Mouse (Mus musculus): ENCODE data around the gene Wfikkn2. TPM values are rescaled to one million over a fixed set of nuclear protein-coding genes. Genes with fewer than 3 reads are reported as not detected.

The Wfikkn2 gene
- total and polyA plus RNA-seq, 3 experiments, result 0.52 to 1.3 (median 0.55) TPM

GRCm38 (mm10) chr11:94221257-94221656 lies 24.5 kb downstream of the Wfikkn2 start:
- no peak for DNase-seq

DNA sequence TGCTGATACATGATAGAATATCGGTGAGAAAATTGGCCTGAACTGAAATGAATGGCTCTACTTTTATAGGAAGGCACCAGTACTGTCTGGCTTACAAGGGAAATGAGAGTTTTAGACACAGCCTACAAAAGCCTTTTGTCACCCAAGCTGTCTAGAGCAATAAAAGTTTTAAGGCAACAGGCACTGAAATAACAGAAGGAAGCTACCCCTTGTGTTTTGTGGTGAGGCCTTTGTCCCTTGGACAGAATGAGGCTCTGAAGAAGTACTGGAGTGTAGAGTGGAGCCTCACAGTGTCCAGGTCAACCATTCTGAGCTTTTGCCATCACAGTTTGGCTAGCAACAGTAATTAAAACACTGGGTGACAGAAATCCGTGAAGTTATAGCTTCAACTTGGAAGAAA lies 29.6 kb downstream of the Wfikkn2 start:
- no peak for DNase-seq

DNA sequence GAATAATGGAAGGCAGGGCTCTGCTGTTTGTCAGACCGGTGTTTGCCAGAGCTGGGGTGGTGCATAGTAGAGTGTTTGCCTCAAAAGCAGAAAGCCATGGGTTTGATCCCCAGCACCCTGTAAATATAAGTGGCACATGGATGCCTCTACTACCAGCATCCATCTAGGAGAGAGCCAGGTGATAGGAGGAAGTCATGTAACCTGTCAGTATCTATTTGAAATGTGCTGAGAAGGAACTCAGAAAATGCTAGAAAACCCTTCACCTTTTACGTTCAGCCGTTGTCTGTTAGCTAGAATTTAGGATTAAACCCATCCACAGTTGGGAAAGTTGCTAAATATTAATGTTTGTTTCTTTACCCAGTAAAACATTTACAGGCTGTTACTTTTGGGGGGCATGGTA lies 30.2 kb downstream of the Wfikkn2 start:
- no peak for DNase-seq

DNA sequence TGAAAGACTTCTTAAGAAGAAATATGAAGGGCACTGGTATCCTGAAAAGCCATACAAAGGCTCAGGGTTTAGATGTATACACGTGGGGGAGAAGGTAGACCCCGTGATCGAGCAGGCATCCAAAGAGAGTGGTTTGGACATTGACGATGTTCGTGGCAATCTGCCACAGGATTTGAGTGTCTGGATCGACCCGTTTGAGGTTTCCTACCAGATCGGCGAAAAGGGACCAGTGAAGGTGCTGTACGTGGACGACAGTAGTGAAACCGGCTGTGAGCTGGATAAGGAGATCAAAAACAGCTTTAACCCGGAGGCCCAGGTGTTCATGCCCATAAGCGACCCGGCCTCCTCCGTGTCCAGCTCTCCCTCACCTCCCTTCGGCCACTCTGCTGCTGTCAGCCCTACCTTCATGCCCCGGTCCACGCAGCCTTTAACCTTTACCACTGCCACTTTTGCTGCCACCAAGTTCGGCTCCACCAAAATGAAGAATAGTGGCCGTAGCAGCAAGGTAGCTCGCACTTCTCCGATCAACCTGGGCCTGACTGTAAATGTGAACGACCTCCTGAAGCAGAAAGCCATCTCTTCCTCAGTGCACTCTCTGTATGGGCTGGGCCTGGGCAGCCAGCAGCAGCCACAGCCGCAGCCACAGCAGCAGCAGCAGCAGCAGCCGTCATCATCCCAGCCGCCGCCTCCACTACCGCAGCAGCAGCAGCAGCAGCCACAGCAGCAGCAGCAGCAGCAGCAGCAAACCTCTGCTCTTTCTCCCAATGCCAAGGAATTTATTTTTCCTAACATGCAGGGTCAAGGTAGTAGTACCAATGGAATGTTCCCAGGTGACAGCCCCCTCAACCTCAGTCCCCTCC lies 31.8 kb downstream of the Wfikkn2 start:
- peak; percentile 67 for DNase-seq

GRCm38 (mm10) chr11:94212997-94213396 lies 32.8 kb downstream of the Wfikkn2 start:
- no peak for DNase-seq

GRCm38 (mm10) chr11:94212489-94212836 lies 33.3 kb downstream of the Wfikkn2 start:
- peak; percentile 73 for DNase-seq

DNA sequence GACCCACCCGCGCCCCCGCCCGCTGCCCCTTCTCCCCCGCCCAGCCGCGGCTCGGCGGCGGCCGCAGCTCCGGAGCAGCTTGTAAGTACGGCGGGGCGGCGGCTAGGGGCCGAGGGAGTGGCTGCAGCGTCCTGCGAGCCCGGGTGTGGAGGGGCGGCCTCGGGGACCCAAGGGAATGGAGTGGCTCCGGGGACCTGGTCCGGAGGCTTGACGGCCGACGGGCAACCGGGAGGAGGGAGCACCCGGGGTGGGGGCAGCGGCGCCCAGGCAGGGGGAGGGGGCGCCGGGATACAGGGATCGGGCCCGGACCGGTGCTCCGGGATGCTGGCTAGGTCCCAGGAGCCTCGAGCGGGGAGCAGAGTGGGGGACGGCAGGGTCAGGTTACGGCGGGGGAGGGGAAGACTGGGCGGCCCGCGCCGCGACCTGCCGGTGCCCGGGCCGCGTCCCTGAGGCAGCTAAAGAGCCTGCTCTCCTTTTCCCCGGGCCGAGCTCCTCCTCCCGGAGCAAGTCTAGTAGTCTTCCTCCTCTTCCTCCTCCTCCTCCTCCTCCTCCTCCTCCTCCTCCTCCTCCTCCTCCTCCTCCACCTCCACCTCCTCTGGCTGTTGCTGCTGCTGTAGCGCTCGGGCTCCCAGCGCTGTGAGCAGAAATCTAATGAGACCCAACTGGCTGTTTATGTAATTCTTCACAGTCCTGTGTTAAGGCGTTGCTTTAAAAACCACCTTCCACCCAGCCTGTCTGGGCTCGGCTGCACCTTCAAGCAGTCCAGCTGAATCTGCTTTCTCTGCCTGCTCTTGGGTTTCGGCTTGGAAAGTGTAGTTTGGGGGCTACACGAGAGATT lies 33.9 kb downstream of the Wfikkn2 start:
- peak; percentile 88 for DNase-seq

DNA sequence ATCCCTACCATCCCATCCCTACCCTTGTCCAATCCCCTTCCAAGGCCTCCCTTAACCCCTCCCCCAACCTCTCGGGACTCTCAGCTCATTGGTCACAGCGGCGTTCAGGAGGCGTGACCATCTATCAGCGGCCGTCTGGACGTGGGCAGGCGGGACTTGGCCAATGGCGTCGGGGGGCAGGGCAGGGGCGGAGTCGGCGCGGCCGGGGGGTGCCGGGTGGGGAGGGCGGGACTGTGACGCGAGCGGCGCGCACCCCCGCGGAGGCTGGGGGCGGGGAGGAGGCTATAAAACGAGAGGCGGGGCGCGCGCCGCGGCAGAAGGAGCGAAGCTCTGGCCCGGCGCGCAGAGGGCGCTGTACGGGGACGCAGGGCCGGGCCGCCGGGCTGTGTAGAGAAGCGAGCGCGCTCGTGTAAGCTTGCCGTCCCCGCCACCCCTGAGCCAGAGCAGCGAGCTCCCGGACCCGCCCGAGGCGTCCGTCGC lies 34.6 kb downstream of the Wfikkn2 start, which contains the start of gene Tob1:
Gene Tob1, plus strand, starts transcription at position 331 of the 480 bp plus-strand sequence.
- peak; percentile 99 for DNase-seq

DNA sequence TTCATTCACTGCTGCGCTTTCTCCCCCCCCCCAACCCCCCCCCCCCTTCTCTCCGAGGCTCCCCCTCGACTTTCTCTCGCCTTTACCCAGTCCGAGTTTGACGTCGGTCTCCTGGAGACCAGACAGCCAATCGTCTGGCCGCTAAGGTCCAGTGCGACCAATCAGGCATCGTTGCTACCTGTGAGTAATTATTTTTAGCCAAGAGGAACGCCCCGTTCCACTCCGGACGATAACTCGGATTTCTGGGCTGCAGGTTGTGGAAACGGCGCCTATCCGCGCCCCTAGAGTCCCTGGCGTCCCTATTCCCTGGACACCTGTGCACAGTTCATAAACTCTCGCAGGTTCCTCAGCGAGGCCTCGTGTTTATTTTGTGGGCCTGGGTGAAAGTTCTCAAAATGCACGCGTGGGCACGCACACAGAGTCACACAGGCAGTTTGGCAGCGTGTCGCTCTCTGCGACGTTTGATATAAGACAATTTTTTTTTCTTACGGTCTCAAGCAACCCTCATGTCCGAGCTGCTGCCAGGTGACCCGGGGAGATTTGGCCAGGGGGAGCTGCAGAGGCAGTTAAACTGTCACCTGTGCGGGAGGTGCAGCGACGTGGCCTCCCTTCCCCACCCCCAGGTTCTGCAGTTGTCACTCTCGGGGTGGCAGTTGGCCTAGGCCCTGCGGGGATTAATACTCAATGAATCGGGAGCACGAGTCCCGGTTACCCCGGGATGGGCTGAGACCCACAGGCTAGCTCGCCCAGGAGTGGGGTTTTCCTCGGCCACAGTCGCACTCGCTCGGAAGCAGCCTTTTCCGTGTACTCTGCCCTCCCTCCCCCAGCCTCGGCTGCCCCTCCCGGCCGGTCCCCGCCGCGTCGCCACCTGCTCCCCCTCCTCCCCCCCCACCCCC lies 35.4 kb downstream of the Wfikkn2 start:
- peak; percentile 96 for DNase-seq

DNA sequence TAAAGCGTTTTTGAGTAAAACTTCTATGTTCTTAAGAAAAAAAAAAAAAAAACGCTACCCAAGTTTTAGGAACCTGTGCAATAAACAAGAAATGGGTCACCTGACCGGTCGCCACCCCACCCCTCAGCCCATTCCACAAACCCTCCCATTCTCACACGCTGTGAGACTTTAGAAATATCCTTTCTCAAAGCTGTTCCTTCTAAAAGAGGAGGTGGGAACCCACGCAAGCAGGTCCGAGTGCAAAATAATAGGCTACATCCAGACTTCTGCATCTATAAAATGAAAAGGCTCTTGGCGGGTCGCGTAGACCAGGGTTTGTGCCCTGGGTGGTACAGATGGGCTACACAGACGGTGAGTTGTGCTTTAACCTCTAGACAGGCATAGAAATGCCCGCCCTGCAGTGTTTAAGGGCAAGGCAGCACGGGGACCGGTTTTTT lies 36.1 kb downstream of the Wfikkn2 start:
- DNase-seq, result no peak

DNA sequence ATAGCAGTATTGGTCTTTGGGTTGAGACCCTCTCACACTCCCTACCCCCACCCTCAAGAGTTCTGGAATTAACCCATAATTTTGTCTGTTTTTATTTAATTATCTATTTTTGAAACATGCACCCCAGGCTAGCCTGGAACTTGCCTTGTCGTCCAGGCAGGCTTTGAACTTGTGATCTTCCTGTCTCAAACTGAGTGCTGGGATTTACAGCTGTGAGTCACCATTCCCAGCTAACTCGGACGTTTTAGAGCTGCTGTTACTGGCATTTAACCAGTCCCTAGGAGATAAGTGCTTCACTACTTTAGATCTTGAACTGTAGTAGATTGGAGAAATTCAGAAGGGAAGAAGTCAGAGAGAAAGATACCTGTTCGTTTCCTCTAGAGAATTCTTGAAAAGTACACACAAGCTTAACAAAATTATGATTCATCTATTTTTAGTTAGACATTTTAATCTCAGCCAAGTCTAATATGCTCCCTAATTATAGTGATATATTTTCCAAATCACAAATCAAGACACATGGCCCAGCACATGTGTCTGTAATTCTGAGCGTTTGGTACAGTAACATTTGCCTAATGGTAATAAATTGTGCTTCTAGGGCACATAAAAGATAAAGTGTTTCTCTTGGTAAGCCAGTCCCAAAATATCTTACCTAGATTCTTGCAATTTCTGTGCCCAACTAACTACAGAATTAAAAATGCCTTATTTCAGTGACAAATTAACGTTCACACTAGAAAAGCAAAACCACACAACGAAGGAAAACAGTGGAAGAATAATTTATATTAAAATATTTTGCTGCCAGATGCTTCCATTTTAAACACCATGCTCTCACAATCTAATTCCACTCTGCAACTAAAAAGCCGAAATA lies 36.8 kb downstream of the Wfikkn2 start:
- DNase-seq, result no peak

GRCm38 (mm10) chr11:94206398-94207114 lies 39.2 kb downstream of the Wfikkn2 start:
- DNase-seq, result no peak

- no peak for DNase-seq
Observed at GRCm38 (mm10) chr11:94203066-94203465, 42.7 kb downstream of the Wfikkn2 start.

GRCm38 (mm10) chr11:94202106-94202505 lies 43.7 kb downstream of the Wfikkn2 start:
- DNase-seq, result no peak

DNA sequence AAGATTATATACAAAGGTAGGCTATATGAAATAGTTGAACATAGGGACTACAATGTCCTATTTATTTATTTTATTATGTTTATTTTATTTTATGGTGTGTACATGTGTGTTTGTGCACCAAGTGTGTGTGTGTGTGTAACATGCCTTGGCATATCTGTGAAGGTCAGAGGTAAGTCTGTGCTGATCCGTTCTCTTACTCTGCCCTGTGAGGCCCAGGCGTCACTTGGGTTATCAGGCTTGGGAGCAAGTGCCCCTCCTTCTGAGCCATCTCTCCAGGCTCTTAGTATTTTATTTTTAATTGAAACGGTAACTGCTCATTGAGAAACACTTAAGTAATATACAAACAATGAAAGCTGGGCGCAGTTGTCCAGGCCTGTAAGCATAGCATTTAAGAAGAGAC lies 45.4 kb downstream of the Wfikkn2 start:
- no peak for DNase-seq

DNA sequence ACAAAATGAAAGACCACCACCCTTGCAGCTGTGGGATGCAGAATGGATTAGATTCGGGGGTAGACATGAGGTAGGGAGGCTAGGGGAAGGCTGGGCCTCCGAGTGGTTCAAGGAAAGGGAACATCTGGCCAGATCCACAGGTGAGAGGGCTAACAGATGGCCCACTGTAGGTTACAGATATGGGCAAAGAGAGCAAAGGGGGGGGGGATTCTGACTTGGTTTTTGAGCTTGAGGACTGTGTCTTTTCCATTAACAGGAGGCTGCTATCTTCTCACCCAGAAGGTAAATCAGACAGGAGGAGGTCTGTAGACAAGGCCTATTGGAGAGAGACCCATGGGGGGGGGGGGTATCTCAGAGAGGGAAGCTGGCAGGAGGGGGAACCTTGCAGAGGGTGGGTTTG lies 46.0 kb downstream of the Wfikkn2 start:
- DNase-seq, result no peak

GRCm38 (mm10) chr11:94198405-94199146 lies 47.2 kb downstream of the Wfikkn2 start:
- DNase-seq, result no peak

GRCm38 (mm10) chr11:94196311-94196710 lies 49.5 kb downstream of the Wfikkn2 start:
- no peak for DNase-seq

- no peak for DNase-seq
Observed at GRCm38 (mm10) chr11:94193109-94193508, 52.7 kb downstream of the Wfikkn2 start.

Measured in adrenal gland, adult 2 months (tissue).